Mouse (Mus musculus) naive thymus-derived CD4-positive, alpha-beta T cell, adult 2 months (primary cell): ENCODE data around the gene Scnm1.

ENCODE experiments used
- DNase-seq: peaks from one replicate; pipeline ENCODE4 v3.0.0-alpha.2; 2011; ENCODE audit warnings: low read depth

The Scnm1 gene

DNA sequence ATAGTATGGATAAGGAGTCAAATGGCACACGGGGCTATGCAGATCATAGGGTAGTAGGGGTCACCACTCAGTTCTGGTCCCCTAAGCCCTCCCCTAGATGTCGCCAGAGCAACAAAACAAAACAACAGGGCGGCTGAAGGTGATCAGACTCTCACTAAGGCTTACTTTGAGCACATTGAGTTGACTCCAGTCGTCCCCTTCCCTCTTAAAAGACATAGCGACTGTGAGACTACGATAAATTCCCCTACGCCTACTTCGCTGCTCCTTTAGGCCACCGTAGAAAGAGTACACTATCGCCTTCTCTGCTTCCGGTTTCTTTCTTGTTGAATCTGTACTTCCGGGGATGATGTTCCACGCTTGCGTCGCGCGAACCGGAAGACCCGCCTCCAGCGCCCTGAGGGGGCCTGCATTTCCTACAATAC lies at the start of gene Scnm1, which contains the start of gene Lysmd1:
Gene Scnm1 (minus strand): TSS at position 332 of the 422 bp plus-strand sequence.
Gene Lysmd1 (plus strand): TSS at position 409 of the 422 bp plus-strand sequence.
- DNase-seq = peak; percentile 95

- DNase-seq = no peak
Measured at GRCm38 (mm10) chr3:95181841-95182240, 48.0 kb upstream of the Scnm1 start.

DNA sequence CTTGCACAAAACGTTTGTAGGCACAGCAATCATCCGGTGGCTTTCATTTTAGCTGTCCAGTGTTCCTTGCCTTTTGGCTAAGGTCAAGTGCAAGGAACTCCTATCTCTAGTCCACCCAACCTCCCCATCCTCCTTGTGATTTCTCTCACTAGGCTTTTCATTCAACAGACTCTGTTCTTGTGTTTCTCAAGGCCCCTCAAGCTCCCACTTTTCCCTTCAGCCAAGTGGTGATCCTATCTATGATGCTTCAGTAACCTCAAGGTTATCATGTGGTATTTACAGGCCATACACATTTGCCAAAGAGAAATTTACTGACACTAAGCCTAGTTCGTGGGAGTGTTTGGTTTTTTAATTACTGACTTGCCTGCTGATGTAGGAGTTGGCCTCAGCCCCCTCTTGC lies 46.1 kb upstream of the Scnm1 start:
- no peak for DNase-seq

DNA sequence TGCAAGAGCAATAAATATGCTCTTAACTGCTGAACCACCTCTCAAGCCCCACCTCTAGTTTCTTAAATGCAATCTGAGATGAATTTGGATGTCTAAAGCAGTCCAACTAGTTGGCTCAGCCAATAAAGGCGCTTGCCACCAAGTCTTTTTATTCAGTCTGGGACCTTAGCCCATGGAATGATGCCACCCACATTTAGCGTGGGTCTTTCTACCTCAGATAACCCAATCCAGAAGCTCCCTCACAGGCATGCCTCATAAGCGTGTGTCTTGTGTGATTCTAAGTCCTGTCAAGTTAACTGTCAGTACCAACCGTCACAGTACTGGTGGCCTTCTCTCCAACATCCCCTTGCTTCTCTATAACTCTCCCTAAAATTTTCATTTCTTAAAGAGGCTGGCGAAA lies 45.1 kb upstream of the Scnm1 start:
- no peak for DNase-seq

- no peak for DNase-seq
Measured at GRCm38 (mm10) chr3:95177583-95177982, 43.8 kb upstream of the Scnm1 start.

GRCm38 (mm10) chr3:95176500-95176899 lies 42.7 kb upstream of the Scnm1 start:
- DNase-seq = no peak

GRCm38 (mm10) chr3:95174011-95174592 lies 40.3 kb upstream of the Scnm1 start:
- DNase-seq = peak; percentile 91

DNA sequence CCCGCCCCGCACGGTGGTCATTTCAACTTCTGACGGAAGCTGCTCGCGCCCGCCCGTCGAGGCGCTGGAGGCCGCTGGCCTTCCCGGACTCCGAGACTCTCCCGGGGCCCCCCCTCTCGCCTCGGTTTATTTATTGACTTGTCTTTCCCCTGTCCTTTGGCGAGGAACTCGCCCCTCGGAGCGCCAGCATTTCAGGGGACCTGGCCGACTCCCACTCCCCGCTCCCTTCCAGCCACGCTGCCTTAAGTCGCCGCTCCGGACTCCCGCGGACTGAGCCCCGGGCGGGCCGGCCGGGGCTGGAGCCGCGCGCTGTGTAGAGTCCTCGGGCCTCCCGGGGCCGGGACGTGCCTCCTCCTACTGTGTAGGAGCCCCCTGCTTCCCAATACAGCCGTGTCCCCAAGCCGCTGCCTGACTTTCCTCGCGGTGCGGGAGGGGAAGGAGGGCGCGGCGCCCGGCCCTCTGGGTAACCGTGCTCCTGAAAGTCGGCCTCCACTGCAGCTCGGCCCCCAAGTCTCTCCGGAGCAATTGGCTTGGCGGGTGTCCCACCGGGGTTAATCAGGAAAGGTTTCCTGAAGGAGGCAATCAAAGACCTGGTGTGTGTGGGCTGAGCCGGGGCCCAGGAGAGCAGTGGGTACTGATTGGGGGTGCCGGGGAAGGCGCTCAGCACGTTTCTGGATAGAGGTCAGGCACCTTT lies 39.6 kb upstream of the Scnm1 start:
- DNase-seq = peak; percentile 52

- DNase-seq = peak; percentile 20
Measured at GRCm38 (mm10) chr3:95172526-95173255, 38.9 kb upstream of the Scnm1 start.

- no peak for DNase-seq
Measured at GRCm38 (mm10) chr3:95171105-95171504, 37.3 kb upstream of the Scnm1 start.

- no peak for DNase-seq
Measured at GRCm38 (mm10) chr3:95169996-95170395, 36.2 kb upstream of the Scnm1 start.

- DNase-seq = no peak
Measured at GRCm38 (mm10) chr3:95164840-95165239, 31.0 kb upstream of the Scnm1 start.

DNA sequence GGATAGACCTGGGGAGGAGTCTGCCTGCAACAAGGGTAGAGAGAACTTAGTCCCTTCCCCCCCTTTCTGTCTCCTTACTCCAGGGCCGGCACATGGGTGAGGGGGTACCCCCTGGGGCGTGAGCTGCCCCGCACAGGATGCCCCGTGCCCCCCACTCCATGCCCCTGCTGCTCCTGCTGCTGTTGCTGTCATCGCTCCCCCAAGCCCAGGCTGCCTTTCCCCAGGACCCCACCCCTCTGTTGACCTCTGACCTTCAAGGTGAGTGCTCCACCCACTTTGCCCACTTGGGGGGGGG lies 30.4 kb upstream of the Scnm1 start:
- no peak for DNase-seq

GRCm38 (mm10) chr3:95163419-95164255 lies 29.8 kb upstream of the Scnm1 start:
- no peak for DNase-seq

GRCm38 (mm10) chr3:95162345-95162628 lies 28.5 kb upstream of the Scnm1 start:
- no peak for DNase-seq

GRCm38 (mm10) chr3:95161618-95162344 lies 28.0 kb upstream of the Scnm1 start:
- DNase-seq = no peak

- peak; percentile 31 for DNase-seq
Measured at GRCm38 (mm10) chr3:95161041-95161551, 27.3 kb upstream of the Scnm1 start.

DNA sequence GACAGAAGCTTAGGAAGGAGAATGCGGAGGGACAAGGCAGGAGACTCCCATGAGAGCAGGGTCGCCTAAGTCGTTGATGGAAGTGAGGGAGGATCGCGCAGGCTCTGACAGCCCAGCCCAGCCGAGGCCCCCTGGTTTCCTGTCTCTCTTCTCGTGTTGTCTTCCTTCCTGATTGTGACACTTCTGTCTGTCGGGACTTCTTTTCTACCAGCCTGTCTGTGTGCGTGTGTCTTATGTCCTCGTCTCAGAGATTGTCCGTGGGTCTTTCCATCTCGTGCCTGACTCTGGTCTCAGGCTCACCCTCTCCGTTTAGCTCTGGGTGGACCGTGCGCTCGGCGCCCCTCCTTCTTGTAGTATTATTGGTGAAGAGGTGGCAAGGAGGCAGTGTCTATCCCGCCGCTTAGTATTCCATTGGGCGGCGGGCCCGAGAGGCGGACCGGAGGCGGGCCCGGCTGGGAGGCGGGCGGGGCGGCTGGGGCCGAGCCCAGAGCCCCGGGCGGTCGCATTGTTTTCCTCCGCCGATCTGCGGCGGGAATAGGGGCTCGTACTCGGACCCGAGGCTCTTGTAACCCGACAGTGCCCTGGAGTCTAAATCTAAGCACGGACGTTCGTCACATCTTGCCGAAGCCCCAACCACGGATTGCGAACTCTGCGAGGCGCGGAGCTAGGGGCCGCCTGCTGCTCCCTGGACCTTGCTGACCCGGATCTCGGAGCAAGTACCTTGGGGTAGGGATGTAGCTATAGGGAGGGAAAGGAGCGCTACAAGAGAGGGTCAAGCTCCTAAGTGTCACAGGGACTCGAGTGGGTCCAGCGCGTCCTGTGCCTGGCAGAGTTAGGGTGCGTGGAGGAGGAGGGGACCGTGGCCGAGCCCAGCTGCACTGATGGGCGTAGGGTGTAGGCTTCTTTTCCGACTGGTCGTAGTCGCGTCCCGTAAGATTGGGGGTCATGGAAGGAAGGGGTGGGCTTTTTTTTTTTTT lies 26.5 kb upstream of the Scnm1 start, which contains the start of gene Sema6c:
Gene Sema6c (plus strand): TSS at position 471 of the 977 bp plus-strand sequence.
- DNase-seq = peak; percentile 90

- DNase-seq = no peak
Measured at GRCm38 (mm10) chr3:95159511-95159986, 25.7 kb upstream of the Scnm1 start.

DNA sequence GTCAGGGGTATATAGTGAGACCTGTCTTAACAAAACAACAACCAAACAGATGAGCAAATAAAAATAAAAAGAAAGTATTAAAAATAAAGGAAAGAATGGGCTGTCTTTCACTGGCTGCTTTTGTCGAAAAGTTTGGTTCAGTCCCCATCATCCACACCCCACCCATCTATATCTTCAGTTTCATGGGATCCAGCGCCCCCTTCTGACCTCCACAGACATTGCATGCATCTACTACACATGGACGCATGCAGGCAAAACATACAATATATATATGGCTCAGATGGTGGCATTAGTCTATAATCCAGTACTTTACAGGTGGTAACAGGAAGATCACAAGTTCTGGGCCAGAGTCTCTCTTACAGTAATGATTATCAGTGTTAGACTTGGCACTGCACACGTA lies 20.1 kb upstream of the Scnm1 start:
- peak; percentile 86 for DNase-seq
